Mouse (Mus musculus) layer of hippocampus, postnatal 14 days (tissue): Measurements from ENCODE around the gene Tuba1c. TPM values are rescaled to one million over a fixed set of nuclear protein-coding genes. Genes with fewer than 3 reads are reported as not detected.
A peak's percentile ranks its signal among the peaks of the same experiment; 100 is the strongest.

Experiments used
- DNase-seq, 2 experiments: peaks; one replicate each; pipeline ENCODE4 v3.0.0; 2021 to 2022; ENCODE audit warnings: low spot score in 2 of 2, mixed read lengths in 1 of 2
- long read RNA-seq, 2 experiments: library from polyadenylated mRNA; stranded (forward); transcript quantifications; one replicate each; pipeline ENCODE4 v2.0.0; 2021
- total RNA-seq, 2 experiments: library from RNA; stranded (reverse); gene quantifications; 2 replicates each; pipeline ENCODE4 v1.2.3; 2021

Tuba1c gene
- 100 to 1,000 TPM; 119 to 162 TPM for total RNA-seq
- long read RNA-seq, experiment 1, result 0 reads
- long read RNA-seq, experiment 2, partial matches to known transcripts, result 0 of 10 reads
- long read RNA-seq, experiment 2, other reads (novel, unspliced or antisense), result 7 of 10 reads

- peak in 1 of 2 experiments; percentile 35 for DNase-seq
Observed at GRCm38 (mm10) chr15:99029619-99030584, at the start of gene Tuba1c. Tuba1c (plus strand) TSS chr15:99029891.

GRCm38 (mm10) chr15:98980012-98980614, 49.6 kb upstream of the Tuba1c start:
- DNase-seq, result no peak

GRCm38 (mm10) chr15:98982100-98982499, 47.6 kb upstream of the Tuba1c start:
- DNase-seq, result no peak

GRCm38 (mm10) chr15:98983431-98984081, 46.1 kb upstream of the Tuba1c start:
- DNase-seq, result peak in 1 of 2 experiments; percentile 69

- DNase-seq, result no peak
Observed at GRCm38 (mm10) chr15:98984681-98985080, 45.0 kb upstream of the Tuba1c start.

- peak; percentile 81 to 82 for DNase-seq
Observed at GRCm38 (mm10) chr15:98985240-98985981, 44.3 kb upstream of the Tuba1c start.

- DNase-seq, result no peak
Observed at GRCm38 (mm10) chr15:98985982-98986715, 43.5 kb upstream of the Tuba1c start.

GRCm38 (mm10) chr15:98987077-98987630, 42.5 kb upstream of the Tuba1c start:
- DNase-seq, result no peak

GRCm38 (mm10) chr15:98987661-98988181, 42.0 kb upstream of the Tuba1c start:
- no peak for DNase-seq

GRCm38 (mm10) chr15:98988787-98989186, 40.9 kb upstream of the Tuba1c start:
- no peak for DNase-seq

- no peak for DNase-seq
Observed at GRCm38 (mm10) chr15:98989701-98990430, 39.8 kb upstream of the Tuba1c start.

GRCm38 (mm10) chr15:98990669-98991539, 38.8 kb upstream of the Tuba1c start:
- DNase-seq, result no peak

- DNase-seq, result no peak
Observed at GRCm38 (mm10) chr15:98991540-98992050, 38.1 kb upstream of the Tuba1c start.

- DNase-seq, result peak; percentile 69 to 89
Observed at GRCm38 (mm10) chr15:98992086-98992912, 37.4 kb upstream of the Tuba1c start.

GRCm38 (mm10) chr15:98993093-98993793, 36.4 kb upstream of the Tuba1c start:
- peak; percentile 94 to 95 for DNase-seq

- DNase-seq, result peak; percentile 80 to 94
Observed at GRCm38 (mm10) chr15:98993865-98994264, 35.8 kb upstream of the Tuba1c start.
